Mouse (Mus musculus) hindbrain, embryonic 14.5 days (tissue): ENCODE measurements at regions not wholly inside any gene's neighbourhood (a gene's known extent, or its start where the extent isn't known, plus 50 kb on each side); places are given as distances from the start of the nearest gene placed in this dataset.

Experiments
- ATAC-seq: fragments of 200-750 bp; cut with Nextera tagmentation; 2 replicates; pipeline ENCODE4 v1.8.0; 2017; ENCODE audit warnings: moderate number of reproducible peaks, mild to moderate bottlenecking, moderate TSS enrichment, moderate library complexity; ENCODE audit not compliant: low FRiP score
- DNase-seq: peaks from one replicate; pipeline ENCODE4 v3.0.0-alpha.2; 2015; ENCODE audit warnings: low spot score
- H3K27ac ChIP-seq: fragments of 300-500 bp; sonication (generic); 2 replicates; pipeline ENCODE4 v1.5.1; 2014; ENCODE audit warnings: mild to moderate bottlenecking, moderate library complexity
- H3K27me3 ChIP-seq: fragments of 300-500 bp; sonication (generic); 2 replicates; pipeline ENCODE4 v1.6.1; 2014; ENCODE audit warnings: mild to moderate bottlenecking, low read length, mixed read lengths; ENCODE audit not compliant: control insufficient read depth, insufficient read depth
- H3K36me3 ChIP-seq: fragments of 300-500 bp; sonication (generic); replicated peaks from 2 replicates; pipeline ENCODE4 v1.6.1; 2014; ENCODE audit not compliant: control insufficient read depth, insufficient read depth
- H3K4me1 ChIP-seq: fragments of 300-500 bp; sonication (generic); replicated peaks from 2 replicates; pipeline ENCODE4 v1.6.1; 2014; ENCODE audit warnings: antibody characterized with exemption, low read length, mixed read lengths; ENCODE audit not compliant: control insufficient read depth, insufficient read depth
- H3K4me2 ChIP-seq: fragments of 300-500 bp; sonication (generic); replicated peaks from 2 replicates; pipeline ENCODE4 v1.6.1; 2014; ENCODE audit warnings: mild to moderate bottlenecking, moderate library complexity
- H3K4me3 ChIP-seq: fragments of 300-500 bp; sonication (generic); replicated peaks from 2 replicates; pipeline ENCODE4 v1.5.1; 2014; ENCODE audit warnings: mild to moderate bottlenecking, low read length
- H3K9ac ChIP-seq: fragments of 300-500 bp; sonication (generic); 2 replicates; pipeline ENCODE4 v1.6.1; 2014
- H3K9me3 ChIP-seq: fragments of 300-500 bp; sonication (generic); 2 replicates; pipeline ENCODE4 v1.6.1; 2016; ENCODE audit warnings: low read length; ENCODE audit not compliant: control insufficient read depth
- WGBS: fragments of 180-500 bp; shearing (Covaris S2); extraction: QIAGEN DNeasy Blood & Tissue Kit; methylation state at CpG from one replicate; pipeline ENCODE4 v1.1.7; 2014; 5-methylcytosine and 5-hydroxymethylcytosine counted together

DNA sequence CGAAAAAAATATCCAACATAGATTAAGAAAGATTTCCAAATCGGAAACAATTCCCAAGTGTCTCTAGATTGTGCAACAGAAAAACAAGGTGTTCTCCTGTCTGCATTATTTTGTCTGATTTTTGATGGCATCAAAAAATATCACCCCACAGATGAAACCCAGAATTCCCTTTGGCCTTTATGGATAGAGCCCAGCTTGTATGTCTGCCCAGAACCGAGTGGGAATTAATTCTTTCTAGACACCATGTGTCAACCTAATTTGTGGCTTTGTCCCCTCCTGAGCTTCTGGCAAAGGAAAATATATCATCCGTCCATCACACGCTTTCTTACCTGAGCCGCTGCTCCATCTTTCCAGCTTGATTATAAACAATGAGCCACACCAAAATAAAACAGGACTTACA, 176.9 kb upstream of the Gk2 start:
- H3K9me3 ChIP-seq: no peaks in the 10 kb centered on the region
- no peaks in the 10 kb centered on the region for H3K27me3 ChIP-seq
- H3K36me3 ChIP-seq: no peaks in the 10 kb centered on the region
- no peaks in the 10 kb centered on the region for H3K4me1 ChIP-seq
- 81% methylated on average over 6 of the region's 6 CpGs for WGBS
- no peak overlapping the region for H3K9ac ChIP-seq
- H3K4me3 ChIP-seq: no peak overlapping the region
- no peak overlapping the region for H3K27ac ChIP-seq
- no peak overlapping the region for H3K4me2 ChIP-seq
- DNase-seq: no peak
- no peak for ATAC-seq

DNA sequence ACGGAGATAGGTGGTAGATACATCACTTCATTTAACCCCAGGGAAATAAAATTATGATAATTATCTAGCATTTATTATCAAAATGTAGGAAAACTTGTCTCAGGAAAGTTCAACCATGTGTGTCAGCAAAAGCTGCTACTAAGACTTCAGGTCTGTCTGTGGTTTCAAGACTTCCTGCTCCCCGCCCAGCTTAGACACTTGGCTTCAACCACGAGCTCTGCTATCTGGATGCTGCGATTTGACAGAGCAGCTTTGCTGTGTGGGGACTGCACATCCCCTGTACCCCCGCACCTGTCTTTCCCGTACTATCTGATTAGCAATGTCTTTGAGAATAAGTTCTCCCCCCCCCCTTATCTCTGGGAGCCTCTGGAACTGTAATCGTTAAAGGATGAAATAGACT, 176.0 kb upstream of the Gk2 start:
- no peak overlapping the region for H3K9ac ChIP-seq
- 89% methylated on average over 7 of the region's 7 CpGs for WGBS
- no peak for ATAC-seq
- no peaks in the 10 kb centered on the region for H3K27me3 ChIP-seq
- no peak overlapping the region for H3K4me3 ChIP-seq
- no peak overlapping the region for H3K4me2 ChIP-seq
- H3K27ac ChIP-seq: no peak overlapping the region
- H3K4me1 ChIP-seq: no peaks in the 10 kb centered on the region
- H3K36me3 ChIP-seq: no peaks in the 10 kb centered on the region
- H3K9me3 ChIP-seq: no peaks in the 10 kb centered on the region
- DNase-seq: no peak

DNA sequence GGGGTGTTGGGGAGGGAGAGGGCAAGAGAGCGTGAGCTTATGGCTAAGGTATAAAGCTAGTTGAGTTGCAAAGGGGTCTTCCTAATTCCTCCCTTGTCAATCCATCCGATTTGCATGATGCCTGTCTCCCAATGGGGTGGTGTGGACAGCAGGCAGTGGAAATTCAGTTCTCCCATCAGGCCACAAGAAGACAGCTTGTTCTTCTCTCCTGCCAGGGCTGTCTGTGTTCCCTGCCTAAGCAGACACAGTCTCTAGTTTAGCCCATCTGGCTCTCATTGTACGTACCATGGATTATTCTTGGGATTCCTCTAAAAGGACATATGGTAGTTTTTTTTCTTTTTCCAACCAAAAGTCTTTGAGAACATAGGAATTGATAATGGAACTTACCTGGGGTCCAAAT, 168.4 kb upstream of the Gk2 start:
- DNase-seq: no peak

DNA sequence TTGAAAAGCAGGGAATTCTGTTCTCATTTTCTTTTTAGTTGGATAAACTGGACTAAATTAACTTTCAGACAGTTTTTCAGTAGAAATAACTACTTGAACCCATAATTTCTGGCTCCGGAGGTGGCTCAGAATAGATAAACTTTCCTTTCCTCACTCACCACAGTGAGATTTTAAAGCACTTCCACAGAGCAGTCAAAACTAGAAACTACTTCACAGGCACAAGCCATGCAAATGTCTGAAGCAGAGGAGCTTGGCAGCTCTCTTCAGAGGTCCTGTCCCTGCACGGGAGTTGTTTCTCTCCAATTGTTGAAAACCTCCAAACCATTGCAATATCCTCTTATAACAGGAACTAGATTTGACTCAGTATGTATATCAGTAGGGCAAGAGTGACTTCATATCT, 163.1 kb upstream of the Gk2 start:
- Histone ChIP-seq H3K9ac (no peak overlapping the region), H3K27me3 (no peaks in the 10 kb centered on the region), H3K36me3 (no peaks in the 10 kb centered on the region), H3K4me1 (no peaks in the 10 kb centered on the region), H3K27ac (no peak overlapping the region), H3K4me2 (no peak overlapping the region), H3K9me3 (no peaks in the 10 kb centered on the region), H3K4me3 (no peak overlapping the region)
- DNase-seq (no peak), ATAC-seq (no peak)
- 92% methylated on average over 2 of the region's 2 CpGs for WGBS

More for the DNA sequence above, 168.4 kb upstream of the Gk2 start:
- no peaks in the 10 kb centered on the region for H3K36me3 ChIP-seq
- ATAC-seq: no peak
- no peak overlapping the region for H3K4me2 ChIP-seq
- H3K9me3 ChIP-seq: no peaks in the 10 kb centered on the region
- H3K9ac ChIP-seq: no peak overlapping the region
- H3K27ac ChIP-seq: no peak overlapping the region
- no peaks in the 10 kb centered on the region for H3K4me1 ChIP-seq
- no peaks in the 10 kb centered on the region for H3K27me3 ChIP-seq
- no peak overlapping the region for H3K4me3 ChIP-seq
- WGBS: 88% methylated on average over 3 of the region's 3 CpGs

DNA sequence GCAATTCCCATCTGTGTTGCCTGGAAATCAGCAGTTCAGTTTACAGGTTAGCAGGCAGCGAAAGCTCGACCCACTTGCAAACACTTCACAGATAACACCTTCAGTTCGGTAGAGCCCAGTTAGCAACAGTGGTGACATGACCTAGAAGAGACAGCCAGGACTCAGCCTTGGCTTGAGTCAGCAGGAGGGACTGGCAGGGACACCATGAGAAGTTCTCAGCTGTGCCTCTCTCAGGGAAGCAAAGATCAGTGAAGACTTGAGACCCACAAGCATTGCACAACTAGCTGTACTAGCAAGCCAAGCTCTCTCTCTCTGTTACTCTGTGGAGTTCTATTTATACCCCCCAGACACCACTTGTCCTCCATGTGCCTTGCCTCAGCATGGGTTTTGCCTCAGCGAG, 161.6 kb upstream of the Gk2 start:
- 90% methylated on average over 4 of the region's 4 CpGs for WGBS
- H3K9ac ChIP-seq: no peak overlapping the region

DNA sequence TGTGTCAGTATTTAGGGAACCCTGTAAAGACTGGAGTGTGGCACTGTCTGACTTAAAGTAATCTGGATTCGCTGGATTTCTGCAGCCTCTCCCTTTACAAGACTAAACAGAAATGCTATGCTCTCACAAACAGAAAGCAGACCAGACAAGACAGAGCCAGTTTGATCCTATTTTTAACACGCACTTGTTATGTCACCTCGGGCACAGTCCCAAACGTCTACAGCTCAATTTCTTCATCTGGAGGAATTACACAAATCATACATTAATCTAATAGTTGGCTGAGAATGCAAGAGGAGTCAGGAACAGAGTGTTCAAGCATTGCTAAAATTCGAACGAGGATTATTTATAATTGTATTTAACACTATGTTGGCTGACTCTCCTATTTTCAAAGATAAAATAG, 145.4 kb upstream of the Gk2 start:
- ATAC-seq (no peak), DNase-seq (no peak)
- no peak overlapping the region for H3K4me2 ChIP-seq
- no peak overlapping the region for H3K4me3 ChIP-seq
- 86% methylated on average over 6 of the region's 6 CpGs for WGBS
- no peaks in the 10 kb centered on the region for H3K4me1 ChIP-seq
- no peak overlapping the region for H3K27ac ChIP-seq
- H3K9me3 ChIP-seq: no peaks in the 10 kb centered on the region
- no peak overlapping the region for H3K9ac ChIP-seq
- no peaks in the 10 kb centered on the region for H3K27me3 ChIP-seq
- no peaks in the 10 kb centered on the region for H3K36me3 ChIP-seq

More for the DNA sequence above, 161.6 kb upstream of the Gk2 start:
- Histone ChIP-seq H3K4me3 (no peak overlapping the region), H3K4me1 (no peaks in the 10 kb centered on the region), H3K27ac (no peak overlapping the region), H3K4me2 (no peak overlapping the region), H3K9me3 (no peaks in the 10 kb centered on the region), H3K27me3 (no peaks in the 10 kb centered on the region), H3K36me3 (no peaks in the 10 kb centered on the region)
- ATAC-seq (no peak), DNase-seq (no peak)

DNA sequence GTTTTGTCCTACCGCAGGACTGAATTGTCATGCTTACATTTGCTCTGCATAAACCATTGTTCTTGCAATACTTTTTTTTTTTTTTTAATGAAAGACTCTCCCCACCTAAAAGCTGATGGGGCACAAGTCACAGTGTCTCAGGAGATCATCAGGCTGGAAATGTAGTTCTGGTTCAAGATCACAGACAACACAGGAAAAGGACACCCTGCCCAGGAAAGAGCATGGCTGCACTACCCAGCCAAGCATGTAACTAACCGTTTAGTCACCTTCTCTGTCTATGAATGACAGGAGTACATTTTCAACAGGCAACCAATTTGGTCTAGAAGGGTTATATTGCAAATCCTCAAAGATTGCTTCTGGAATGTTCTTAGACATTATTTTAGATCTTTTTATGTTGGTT, 144.6 kb upstream of the Gk2 start:
- H3K9me3 ChIP-seq: no peaks in the 10 kb centered on the region
- no peak overlapping the region for H3K4me3 ChIP-seq
- no peak for DNase-seq
- no peaks in the 10 kb centered on the region for H3K4me1 ChIP-seq
- no peak overlapping the region for H3K9ac ChIP-seq
- no peak overlapping the region for H3K27ac ChIP-seq
- no peaks in the 10 kb centered on the region for H3K36me3 ChIP-seq
- no peaks in the 10 kb centered on the region for H3K27me3 ChIP-seq
- WGBS: 75% methylated on average over 2 of the region's 2 CpGs
- ATAC-seq: no peak
- no peak overlapping the region for H3K4me2 ChIP-seq

DNA sequence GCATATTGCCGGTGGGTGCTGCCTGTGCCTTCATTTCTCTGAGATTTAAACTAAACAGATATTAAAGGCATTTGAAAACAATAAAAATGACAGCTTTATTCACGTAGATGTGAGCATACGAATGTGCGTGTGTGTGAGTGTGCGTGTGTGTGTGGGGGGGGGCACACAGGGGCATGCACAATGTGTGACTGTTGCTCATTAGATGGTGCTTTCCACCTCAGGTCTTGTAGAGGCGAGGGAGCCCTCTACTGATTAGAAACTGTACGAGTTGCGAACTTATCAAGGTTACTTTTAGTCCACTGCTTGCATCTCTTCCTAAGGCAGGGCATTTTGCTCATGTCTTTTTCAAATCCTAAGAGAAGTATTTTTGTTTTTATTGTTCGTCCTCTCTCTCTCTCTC, 141.9 kb upstream of the Gk2 start:
- Histone ChIP-seq H3K36me3 (no peaks in the 10 kb centered on the region), H3K27me3 (no peaks in the 10 kb centered on the region), H3K4me3 (no peak overlapping the region), H3K27ac (no peak overlapping the region), H3K9ac (no peak overlapping the region), H3K4me1 (no peaks in the 10 kb centered on the region), H3K4me2 (no peak overlapping the region), H3K9me3 (no peaks in the 10 kb centered on the region)
- ATAC-seq (no peak), DNase-seq (no peak)
- 78% methylated on average over 9 of the region's 9 CpGs for WGBS

DNA sequence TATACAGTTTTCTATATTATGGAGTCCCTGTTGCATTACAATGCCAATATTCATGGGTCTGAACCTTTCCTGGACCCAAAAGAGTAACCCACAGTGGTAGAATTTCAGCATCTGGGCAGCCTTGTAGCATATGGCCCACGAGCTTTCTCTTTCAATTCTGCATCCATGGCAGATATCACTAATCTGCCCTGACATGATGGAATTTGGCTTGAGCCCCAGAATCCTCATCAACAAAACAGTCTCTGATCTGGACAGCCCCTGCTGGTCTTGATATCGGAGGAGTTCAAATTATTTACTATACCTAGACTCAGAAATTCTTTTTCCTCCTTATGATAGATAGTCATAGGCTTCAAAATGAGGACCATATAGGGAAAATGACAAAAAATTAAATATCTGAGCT, 139.1 kb upstream of the Gk2 start:
- Histone ChIP-seq H3K27me3 (no peaks in the 10 kb centered on the region), H3K4me2 (no peak overlapping the region), H3K9me3 (no peaks in the 10 kb centered on the region), H3K27ac (no peak overlapping the region), H3K4me3 (no peak overlapping the region), H3K4me1 (no peaks in the 10 kb centered on the region), H3K9ac (no peak overlapping the region), H3K36me3 (no peaks in the 10 kb centered on the region)
- ATAC-seq: no peak
- WGBS: 81% methylated on average over 2 of the region's 2 CpGs
- DNase-seq: no peak

DNA sequence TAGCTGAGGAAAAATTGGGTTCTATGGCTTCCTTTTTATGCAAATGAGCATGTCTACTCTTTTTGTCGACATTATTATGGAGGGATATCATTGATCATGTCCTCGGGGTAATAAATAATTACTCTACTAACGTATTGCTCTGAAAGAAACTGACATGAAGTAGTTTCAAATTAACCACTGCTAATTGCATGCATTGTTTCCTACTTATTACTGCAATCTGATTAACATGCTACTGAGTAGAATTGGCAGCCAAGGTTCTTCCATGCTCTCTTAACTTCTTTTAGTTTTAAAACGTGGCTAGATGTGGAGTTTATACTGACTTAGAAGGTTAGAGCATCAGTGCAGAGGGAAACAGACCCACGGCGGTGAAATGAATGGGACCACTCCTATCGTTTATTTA, 137.3 kb upstream of the Gk2 start:
- H3K9me3 ChIP-seq: no peaks in the 10 kb centered on the region
- no peak overlapping the region for H3K9ac ChIP-seq
- H3K27ac ChIP-seq: no peak overlapping the region
- no peaks in the 10 kb centered on the region for H3K4me1 ChIP-seq
- H3K4me3 ChIP-seq: no peak overlapping the region
- DNase-seq: no peak
- no peak for ATAC-seq
- 59% methylated on average over 7 of the region's 7 CpGs for WGBS
- H3K4me2 ChIP-seq: no peak overlapping the region
- H3K27me3 ChIP-seq: no peaks in the 10 kb centered on the region
- no peaks in the 10 kb centered on the region for H3K36me3 ChIP-seq
